Mouse (Mus musculus) liver, embryonic 14.5 days (tissue): Measurements from ENCODE around the gene Cdc42ep4.

Experiments used
- CTCF ChIP-seq: IDR thresholded peaks from 2 replicates; pipeline ENCODE4 v1.5.1; 2016; ENCODE audit warnings: antibody characterized with exemption, low read depth, control low read depth
- EP300 ChIP-seq: IDR thresholded peaks from 2 replicates; pipeline ENCODE4 v1.6.1; 2016; ENCODE audit warnings: antibody characterized with exemption, low read depth

DNA sequence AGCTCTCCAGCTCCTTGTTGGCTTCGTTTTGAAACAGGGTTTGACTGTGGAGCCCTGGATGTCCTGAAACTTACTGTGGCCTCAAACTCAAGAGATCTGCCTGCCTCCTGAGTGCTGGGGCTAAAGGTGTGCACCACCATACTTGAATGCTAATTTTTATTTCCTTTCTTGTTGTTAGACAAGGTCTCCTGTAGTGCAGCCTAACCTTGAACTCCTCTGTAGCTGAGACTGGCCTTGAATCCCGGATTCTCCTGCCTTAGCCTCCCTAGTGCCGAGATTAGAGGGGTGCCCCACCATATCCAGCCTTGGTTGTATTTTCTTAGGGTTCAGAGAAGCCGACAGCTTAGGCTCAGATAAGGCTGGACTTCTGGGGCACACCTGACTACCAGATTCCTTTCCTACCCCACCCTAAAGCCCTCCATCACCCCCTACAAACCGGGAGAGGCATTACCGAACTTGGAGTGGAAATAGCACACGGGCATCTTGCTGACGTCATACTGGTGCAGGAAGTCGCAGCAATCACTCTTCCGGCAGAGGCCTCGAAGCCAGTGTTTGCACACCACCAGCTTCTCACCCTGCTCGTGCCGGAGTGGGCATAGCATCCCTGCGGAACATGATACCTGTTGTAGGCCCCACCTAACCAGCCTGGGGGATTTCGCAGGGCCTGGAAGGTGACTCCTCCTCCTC lies 45.6 kb downstream of the Cdc42ep4 start:
- TF ChIP-seq CTCF = no peak
- no peak for TF ChIP-seq EP300
